Mouse (Mus musculus) hematopoietic stem cell, adult 5-6 weeks (primary cell): ENCODE measurements at regions not wholly inside any gene's neighbourhood (a gene's known extent, or its start where the extent isn't known, plus 50 kb on each side); places are given as distances from the start of the nearest gene placed in this dataset.
A peak's percentile ranks its signal among the peaks of the same experiment; 100 is the strongest.

ENCODE experiments used
- ATAC-seq, 2 experiments: fragments of 125-278 bp in 1 of 2; replicated peaks in 1 of 2; 2 replicates each; pipeline ENCODE4 v1.8.0; 2016 to 2017; ENCODE audit warnings: inconsistent platforms in 2 of 2, mild to moderate bottlenecking in 2 of 2, moderate number of reproducible peaks in 2 of 2, low read depth in 1 of 2, moderate TSS enrichment in 1 of 2; ENCODE audit not compliant: low FRiP score in 2 of 2, poor library complexity in 2 of 2, severe bottlenecking in 2 of 2, insufficient read depth in 1 of 2, low TSS enrichment in 1 of 2

- no peak for ATAC-seq
These were observed 76.1 kb upstream of the Dynlt3 start for GRCm38 (mm10) chrX:9738904-9739303.

GRCm38 (mm10) chrX:9742518-9742917 lies 79.7 kb upstream of the Dynlt3 start:
- ATAC-seq, result no peak

DNA sequence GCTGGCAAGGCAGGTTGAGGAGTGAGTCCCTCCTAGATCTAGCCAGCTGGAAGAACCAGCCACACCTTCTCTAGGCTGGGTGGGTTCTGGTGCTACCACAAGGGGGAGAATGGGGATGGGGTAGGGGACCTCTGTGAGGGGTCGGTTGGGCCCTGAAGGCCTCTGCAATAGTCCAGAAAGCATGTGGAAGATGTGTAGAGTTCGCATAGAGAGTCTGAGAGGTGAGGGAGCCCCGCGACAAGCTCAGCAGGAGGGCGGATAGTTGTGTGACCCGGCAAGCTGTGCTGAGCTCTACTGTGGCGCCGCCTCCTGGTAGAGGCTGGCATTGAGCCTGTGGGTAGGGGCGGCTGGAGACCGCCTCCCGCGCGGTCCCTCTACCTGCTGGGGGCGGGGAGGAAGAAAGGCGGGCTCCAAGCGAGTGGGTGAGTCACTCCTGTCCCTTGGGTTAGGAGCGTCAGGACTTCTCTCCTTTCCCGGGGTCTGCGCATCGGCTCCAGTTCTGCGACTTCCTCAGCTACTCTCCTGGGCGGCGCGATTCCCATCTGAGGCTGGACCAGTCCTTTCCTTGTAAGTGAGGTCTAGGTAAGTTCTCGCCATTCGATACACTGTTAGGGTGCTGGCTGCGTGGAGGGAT lies 84.6 kb upstream of the Dynlt3 start:
- peak; percentile 80 to 86 for ATAC-seq

- peak; percentile 76 to 85 for ATAC-seq
These were observed 90.3 kb upstream of the Dynlt3 start for GRCm38 (mm10) chrX:9752954-9753572.

GRCm38 (mm10) chrX:9769540-9769939 lies 77.2 kb upstream of the Hypm start:
- ATAC-seq, result no peak

GRCm38 (mm10) chrX:9777498-9777897 lies 69.2 kb upstream of the Hypm start:
- ATAC-seq, result no peak

DNA sequence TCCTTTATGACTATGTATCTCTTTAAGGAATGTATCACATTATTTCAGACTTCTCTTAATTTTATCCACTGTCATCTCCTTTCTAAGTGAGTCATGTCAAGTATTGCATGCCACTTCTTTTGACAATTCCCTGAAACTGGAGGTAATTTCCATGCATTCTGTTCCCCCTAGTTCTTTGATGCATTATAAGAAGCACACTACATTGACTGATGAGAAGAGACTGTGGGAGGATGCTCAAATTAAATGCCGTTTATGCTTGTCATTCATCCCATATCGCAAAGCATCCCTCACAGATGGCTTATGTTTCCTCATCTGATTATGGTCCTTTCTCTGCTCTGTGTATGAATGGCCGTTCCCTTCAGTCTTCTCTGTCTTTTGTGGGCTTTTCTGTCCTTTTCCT lies 57.2 kb upstream of the Hypm start:
- ATAC-seq, result no peak
